Mouse (Mus musculus) forebrain, embryonic 12.5 days (tissue): ENCODE data around the gene Tram2. TPM values are rescaled to one million over a fixed set of nuclear protein-coding genes. Genes with fewer than 3 reads are reported as not detected.

Source experiments
- ATAC-seq: fragments of 200-750 bp; cut with Nextera tagmentation; 2 replicates; pipeline ENCODE4 v1.8.0; 2017; ENCODE audit warnings: moderate TSS enrichment; ENCODE audit not compliant: low FRiP score
- H3K27ac ChIP-seq: fragments of 300-500 bp; sonication (generic); 2 replicates; pipeline ENCODE4 v1.5.1; 2016; ENCODE audit warnings: mild to moderate bottlenecking
- H3K27me3 ChIP-seq: fragments of 300-500 bp; sonication (generic); 2 replicates; pipeline ENCODE4 v1.6.1; 2016; ENCODE audit warnings: mild to moderate bottlenecking
- H3K36me3 ChIP-seq: fragments of 300-500 bp; sonication (generic); replicated peaks from 2 replicates; pipeline ENCODE4 v1.6.1; 2016; ENCODE audit warnings: mild to moderate bottlenecking
- H3K4me1 ChIP-seq: fragments of 300-500 bp; sonication (generic); 2 replicates; pipeline ENCODE4 v1.6.1; 2016
- H3K4me2 ChIP-seq: fragments of 300-500 bp; sonication (generic); 2 replicates; pipeline ENCODE4 v1.6.1; 2016; ENCODE audit warnings: mild to moderate bottlenecking, moderate library complexity
- H3K4me3 ChIP-seq: fragments of 300-500 bp; sonication (generic); replicated peaks from 2 replicates; pipeline ENCODE4 v1.5.1; 2016; ENCODE audit warnings: mild to moderate bottlenecking
- H3K9ac ChIP-seq: fragments of 300-500 bp; sonication (generic); 2 replicates; pipeline ENCODE4 v1.6.1; 2016; ENCODE audit warnings: mild to moderate bottlenecking
- H3K9me3 ChIP-seq: fragments of 300-500 bp; sonication (generic); 2 replicates; pipeline ENCODE4 v1.6.1; 2016
- WGBS: fragments of 180-500 bp; shearing (Covaris S2); methylation state at CpG from one replicate; pipeline ENCODE4 v1.1.7; 2016; 5-methylcytosine and 5-hydroxymethylcytosine counted together
- polyA plus RNA-seq: library from polyadenylated mRNA; unstranded; fragments of >200 nt; fragmentation: Nextera tagmentation; extraction: Ambion mirVana; gene quantifications from 2 replicates; pipeline ENCODE4 v1.2.1, GENCODE M21; 2016

Tram2 gene
- polyA plus RNA-seq, 1 experiment from 2014 or later: 4.1 TPM

GRCm38 (mm10) chr1:21002246-21003142 is 76.5 kb downstream of the Tram2 start:
- H3K27ac ChIP-seq: no peak overlapping the region

GRCm38 (mm10) chr1:20997881-20998389 is 81.1 kb downstream of the Tram2 start:
- no peak for ATAC-seq
- peaks cover 8% of the 10 kb centered on the region; the same call in 1 of the 2 replicates for H3K4me1 ChIP-seq
- no peaks in the 10 kb centered on the region for H3K9me3 ChIP-seq
- H3K27me3 ChIP-seq: no peaks in the 10 kb centered on the region
- H3K4me3 ChIP-seq: no peak overlapping the region
- no peak overlapping the region for H3K27ac ChIP-seq
- no peaks in the 10 kb centered on the region; the same call in 1 of the 2 replicates for H3K36me3 ChIP-seq
- 60% methylated on average over 13 of the region's 13 CpGs for WGBS
- no peak overlapping the region for H3K9ac ChIP-seq
- no peak overlapping the region for H3K4me2 ChIP-seq

More at GRCm38 (mm10) chr1:21002246-21003142, 76.5 kb downstream of the Tram2 start:
- Histone ChIP-seq H3K9ac (no peak overlapping the region), H3K4me1 (no peaks in the 10 kb centered on the region), H3K36me3 (peaks cover 4% of the 10 kb centered on the region), H3K27me3 (no peaks in the 10 kb centered on the region), H3K4me3 (no peak overlapping the region), H3K4me2 (no peak overlapping the region), H3K9me3 (no peaks in the 10 kb centered on the region)
- WGBS: 93% methylated on average over 14 of the region's 14 CpGs
- ATAC-seq: no peak

- ATAC-seq: no peak
- Histone ChIP-seq H3K36me3 (no peaks in the 10 kb centered on the region; the same call in 1 of the 2 replicates), H3K4me3 (no peak overlapping the region), H3K4me2 (no peak overlapping the region), H3K27me3 (no peaks in the 10 kb centered on the region), H3K9me3 (no peaks in the 10 kb centered on the region), H3K27ac (no peak overlapping the region), H3K4me1 (peaks cover 8% of the 10 kb centered on the region; the same call in 1 of the 2 replicates), H3K9ac (no peak overlapping the region)
- 82% methylated on average over 2 of the region's 2 CpGs for WGBS
Observed at GRCm38 (mm10) chr1:20997328-20997689, 81.7 kb downstream of the Tram2 start.

- WGBS: 67% methylated on average over 17 of the region's 17 CpGs
- H3K4me2 ChIP-seq: no peak overlapping the region
- H3K4me3 ChIP-seq: no peak overlapping the region
- no peak overlapping the region for H3K9ac ChIP-seq
- no peaks in the 10 kb centered on the region for H3K9me3 ChIP-seq
- no peaks in the 10 kb centered on the region for H3K27me3 ChIP-seq
- peak; percentile 49; the same call in 1 of the 2 replicates for ATAC-seq
- no peak overlapping the region for H3K27ac ChIP-seq
- peaks cover 8% of the 10 kb centered on the region; the same call in 1 of the 2 replicates for H3K4me1 ChIP-seq
- no peaks in the 10 kb centered on the region for H3K36me3 ChIP-seq
Observed at GRCm38 (mm10) chr1:20996603-20997327, 82.3 kb downstream of the Tram2 start.

GRCm38 (mm10) chr1:20995331-20995986 is 83.6 kb downstream of the Tram2 start:
- ATAC-seq: no peak
- 59% methylated on average over 7 of the region's 7 CpGs for WGBS

GRCm38 (mm10) chr1:20994338-20994737 is 84.7 kb downstream of the Tram2 start:
- Histone ChIP-seq H3K27me3 (no peaks in the 10 kb centered on the region), H3K9ac (no peak overlapping the region), H3K9me3 (no peaks in the 10 kb centered on the region), H3K4me2 (no peak overlapping the region), H3K4me1 (peaks cover 8% of the 10 kb centered on the region; the same call in 1 of the 2 replicates), H3K4me3 (no peak overlapping the region), H3K36me3 (no peaks in the 10 kb centered on the region), H3K27ac (no peak overlapping the region)
- no peak for ATAC-seq
- 89% methylated on average over 5 of the region's 5 CpGs for WGBS

More at GRCm38 (mm10) chr1:20995331-20995986, 83.6 kb downstream of the Tram2 start:
- Histone ChIP-seq H3K27ac (no peak overlapping the region), H3K9ac (no peak overlapping the region), H3K4me3 (no peak overlapping the region), H3K36me3 (no peaks in the 10 kb centered on the region), H3K4me2 (no peak overlapping the region), H3K4me1 (peaks cover 8% of the 10 kb centered on the region; the same call in 1 of the 2 replicates), H3K27me3 (no peaks in the 10 kb centered on the region), H3K9me3 (no peaks in the 10 kb centered on the region)

GRCm38 (mm10) chr1:20993690-20994089 is 85.3 kb downstream of the Tram2 start:
- WGBS: 94% methylated on average over 3 of the region's 3 CpGs
- Histone ChIP-seq H3K36me3 (no peaks in the 10 kb centered on the region), H3K27me3 (no peaks in the 10 kb centered on the region), H3K27ac (no peak overlapping the region), H3K9me3 (no peaks in the 10 kb centered on the region), H3K4me1 (peaks cover 8% of the 10 kb centered on the region; the same call in 1 of the 2 replicates), H3K4me3 (no peak overlapping the region), H3K4me2 (no peak overlapping the region), H3K9ac (no peak overlapping the region)
- no peak for ATAC-seq

GRCm38 (mm10) chr1:20989461-20990083 is 89.5 kb downstream of the Tram2 start:
- 90% methylated on average over 11 of the region's 11 CpGs for WGBS
- no peak overlapping the region for H3K27ac ChIP-seq
- H3K4me1 ChIP-seq: 0 out of 2 replicates have a peak, but pooled peaks cover 4% of the 10 kb centered on the region
- no peaks in the 10 kb centered on the region for H3K36me3 ChIP-seq
- no peak for ATAC-seq
- H3K4me2 ChIP-seq: no peak overlapping the region
- no peaks in the 10 kb centered on the region for H3K9me3 ChIP-seq
- H3K27me3 ChIP-seq: no peaks in the 10 kb centered on the region
- no peak overlapping the region for H3K9ac ChIP-seq
- no peak overlapping the region for H3K4me3 ChIP-seq

GRCm38 (mm10) chr1:20986378-20987056 is 92.5 kb downstream of the Tram2 start:
- no peaks in the 10 kb centered on the region for H3K27me3 ChIP-seq
- no peaks in the 10 kb centered on the region for H3K36me3 ChIP-seq
- WGBS: 74% methylated on average over 10 of the region's 10 CpGs
- H3K27ac ChIP-seq: no peak overlapping the region
- H3K9ac ChIP-seq: no peak overlapping the region
- H3K4me1 ChIP-seq: 0 out of 2 replicates have a peak, but pooled peaks cover 4% of the 10 kb centered on the region
- ATAC-seq: peak; percentile 33; the same call in 1 of the 2 replicates
- no peaks in the 10 kb centered on the region for H3K9me3 ChIP-seq
- no peak overlapping the region for H3K4me2 ChIP-seq
- no peak overlapping the region for H3K4me3 ChIP-seq

GRCm38 (mm10) chr1:20984582-20984981 is 94.4 kb downstream of the Tram2 start:
- peaks cover 4% of the 10 kb centered on the region; the same call in 1 of the 2 replicates for H3K4me1 ChIP-seq
- no peak overlapping the region for H3K9ac ChIP-seq
- WGBS: 36% methylated on average over 4 of the region's 4 CpGs
- no peak overlapping the region for H3K4me3 ChIP-seq
- H3K27me3 ChIP-seq: no peaks in the 10 kb centered on the region
- no peaks in the 10 kb centered on the region for H3K9me3 ChIP-seq
- no peak overlapping the region for H3K27ac ChIP-seq
- H3K4me2 ChIP-seq: no peak overlapping the region
- peak; percentile 53 for ATAC-seq
- no peaks in the 10 kb centered on the region for H3K36me3 ChIP-seq

- Histone ChIP-seq H3K9me3 (no peaks in the 10 kb centered on the region), H3K27me3 (no peaks in the 10 kb centered on the region), H3K36me3 (no peaks in the 10 kb centered on the region), H3K4me1 (peaks cover 4% of the 10 kb centered on the region; the same call in 1 of the 2 replicates), H3K4me2 (no peak overlapping the region), H3K9ac (no peak overlapping the region), H3K27ac (no peak overlapping the region), H3K4me3 (no peak overlapping the region)
- WGBS: 85% methylated on average over 2 of the region's 2 CpGs
- ATAC-seq: no peak
Observed at GRCm38 (mm10) chr1:20984103-20984502, 94.9 kb downstream of the Tram2 start.
